Mouse (Mus musculus) urinary bladder, postnatal 25 days (tissue): ENCODE measurements around the gene Mum1.

Source experiments
- DNase-seq: peaks from one replicate; pipeline ENCODE4 v3.0.0; 2022; ENCODE audit warnings: low spot score

Gene Mum1

DNA sequence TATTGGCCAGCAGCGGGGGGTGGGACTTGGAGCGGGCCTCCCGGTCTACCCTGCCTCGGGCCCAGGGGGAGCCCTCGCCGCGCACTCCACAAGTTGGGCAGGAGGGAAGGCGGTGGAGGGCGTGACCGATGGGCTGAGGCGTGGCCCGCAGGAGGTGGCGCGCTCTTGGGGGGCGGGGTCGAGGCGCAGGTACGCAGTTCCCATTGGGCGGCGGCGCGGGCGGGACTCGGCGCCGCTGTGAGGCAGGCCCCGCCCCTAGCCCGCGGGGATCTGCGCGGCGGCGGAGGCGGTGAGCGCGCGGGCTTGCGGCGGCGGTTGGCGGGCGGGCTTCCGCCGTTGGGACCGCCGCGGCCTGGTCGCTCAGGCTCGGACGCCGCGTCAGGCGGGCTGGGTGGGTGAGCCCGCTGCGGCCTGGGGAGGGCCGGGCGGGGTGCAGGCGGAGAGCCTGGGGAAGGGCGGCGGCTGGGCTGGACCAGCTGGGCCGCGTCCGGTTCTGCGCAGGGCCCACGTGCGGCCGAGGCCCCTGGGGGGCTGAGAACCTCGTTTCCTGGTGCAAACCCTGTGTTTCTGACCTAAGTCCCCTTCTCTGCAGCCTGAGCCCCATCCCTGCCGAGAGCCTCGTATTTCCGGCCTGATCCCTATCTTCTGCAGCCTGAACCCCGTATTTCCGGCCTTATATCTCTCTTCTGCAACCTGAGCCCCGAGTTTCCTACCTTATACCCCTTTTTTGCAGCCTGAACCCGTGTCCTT, at the start of gene Mum1:
Mum1 (plus strand) TSS at position 19 of the 750 bp plus-strand sequence.
- peak; percentile 96 for DNase-seq

DNA sequence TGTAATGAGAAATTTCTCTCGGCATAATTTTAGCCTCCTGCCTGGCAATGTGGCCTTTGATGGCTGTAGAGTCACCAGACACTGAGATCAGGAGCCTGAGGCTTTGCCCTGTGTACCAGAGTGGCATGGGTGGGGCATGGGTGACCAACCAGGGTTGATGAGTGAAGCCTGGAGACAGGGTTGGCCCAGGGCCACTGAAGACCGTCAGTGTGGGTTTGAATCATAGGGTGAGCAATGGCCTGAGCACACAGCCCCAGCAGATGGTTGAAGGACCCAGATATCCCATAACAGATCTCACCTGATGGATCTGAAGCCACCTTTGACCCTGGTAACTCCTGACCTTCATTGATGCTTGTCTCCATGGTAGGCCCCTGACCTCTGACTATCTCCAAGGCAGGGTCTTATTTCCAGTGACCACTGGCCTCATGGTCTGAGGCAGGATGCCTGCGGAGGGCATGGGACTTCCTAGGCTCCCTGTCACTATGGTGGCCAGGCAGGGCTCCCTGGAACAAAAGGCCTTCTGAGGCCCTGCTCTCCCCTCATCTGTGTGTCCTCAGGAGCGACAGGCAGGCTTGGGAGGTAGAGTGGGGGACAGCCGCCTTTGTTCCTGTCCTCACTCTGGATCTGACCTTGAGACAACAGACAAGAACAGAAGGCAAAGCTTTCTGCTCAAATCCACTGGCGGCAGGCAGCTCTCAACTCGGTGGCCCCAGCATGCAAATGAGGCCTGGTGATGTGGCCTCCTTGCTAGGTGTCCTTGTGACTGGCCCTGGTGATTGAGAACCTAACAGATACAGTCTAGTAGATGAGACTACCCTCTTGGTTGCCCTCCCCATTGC, 48.6 kb upstream of the Mum1 start:
- DNase-seq, result no peak

DNA sequence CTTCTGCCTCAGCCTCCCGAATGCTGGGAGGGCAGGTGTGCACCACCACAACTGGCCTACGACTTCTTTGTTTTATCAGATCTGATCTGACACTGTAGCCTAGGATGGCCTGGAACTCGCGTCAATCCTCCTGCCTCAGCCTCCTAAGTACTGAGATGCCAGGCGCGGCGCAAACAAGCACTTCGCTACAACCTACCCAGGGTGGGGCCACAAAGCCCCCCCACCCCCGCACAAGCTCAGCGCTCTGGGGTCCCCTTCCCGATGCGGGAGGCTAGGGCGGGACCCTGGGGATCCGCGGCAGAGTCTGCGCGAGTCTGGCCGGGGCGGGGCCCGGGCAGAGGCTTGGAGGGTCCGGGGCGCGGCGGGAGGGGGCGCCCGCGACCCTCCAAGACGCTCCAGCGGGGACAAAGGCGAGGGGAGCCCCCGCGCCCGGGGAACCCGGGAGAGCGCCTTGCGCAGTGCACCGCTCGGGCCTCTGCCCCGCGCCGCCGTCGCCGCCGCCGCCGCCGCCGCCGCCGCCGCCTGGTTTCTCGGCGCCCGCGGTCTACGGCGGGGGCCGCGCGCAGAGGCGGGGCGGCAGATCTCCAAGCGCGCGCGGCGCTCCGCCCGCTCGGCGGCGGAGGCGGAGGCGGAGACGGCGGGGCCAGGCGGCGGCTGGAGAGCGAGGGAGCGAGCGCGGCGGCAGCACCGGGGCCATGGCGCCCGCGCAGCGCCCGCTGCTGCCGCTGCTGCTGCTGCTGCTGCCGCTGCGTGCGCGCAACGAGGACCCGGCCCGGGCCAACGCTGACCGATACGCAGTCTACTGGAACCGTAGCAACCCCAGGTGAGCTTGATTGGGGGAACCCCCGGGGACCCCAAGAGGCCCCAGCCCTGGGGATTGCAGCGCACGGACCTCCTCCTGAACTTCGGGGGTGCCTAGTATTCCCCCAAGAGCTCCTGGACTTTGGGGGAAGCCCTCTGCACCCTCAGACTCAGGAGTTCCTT, 46.9 kb upstream of the Mum1 start, which contains the start of gene Efna2:
Efna2 (plus strand) TSS at position 415 of the 984 bp plus-strand sequence.
- no peak for DNase-seq

DNA sequence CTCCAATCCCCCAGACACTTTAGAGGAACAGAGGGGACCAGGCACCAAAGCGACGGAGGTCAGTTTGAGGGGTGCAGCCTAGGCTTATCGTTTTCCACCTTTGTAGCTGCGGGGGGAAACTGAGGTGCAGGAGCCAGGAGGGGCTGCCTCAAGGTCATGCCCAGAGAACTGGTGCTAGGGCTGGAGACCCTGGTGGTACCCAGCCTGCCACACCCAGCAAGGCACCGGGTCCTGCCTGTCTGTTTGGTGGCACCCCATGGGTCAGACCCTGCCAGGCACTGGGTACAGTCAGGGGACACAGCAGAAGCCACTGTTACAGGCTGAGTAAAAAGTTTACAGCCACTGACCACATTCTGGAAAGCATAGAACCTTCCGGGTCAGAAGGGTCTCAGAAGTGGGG, 45.9 kb upstream of the Mum1 start:
- DNase-seq, result no peak

DNA sequence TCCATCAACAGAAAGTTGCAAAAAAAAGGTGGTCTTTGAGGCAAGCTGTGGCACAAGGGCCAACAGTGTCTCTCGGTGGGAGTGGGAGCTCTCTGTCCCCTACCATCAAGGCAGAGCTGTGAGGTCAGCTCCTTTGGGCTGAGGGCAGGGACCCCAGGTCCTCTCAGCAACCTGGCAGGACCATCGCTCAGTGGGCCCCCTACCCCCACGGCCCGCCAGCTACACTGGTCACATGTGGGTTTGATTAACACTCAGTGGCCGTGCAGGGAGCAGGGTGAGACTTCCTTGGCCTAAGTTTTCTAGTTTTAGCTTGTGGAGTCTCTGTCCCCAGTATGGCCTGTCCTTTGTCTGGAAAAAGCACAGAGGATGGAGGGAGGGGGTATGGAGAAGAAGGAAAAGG, 45.4 kb upstream of the Mum1 start:
- DNase-seq, result no peak

DNA sequence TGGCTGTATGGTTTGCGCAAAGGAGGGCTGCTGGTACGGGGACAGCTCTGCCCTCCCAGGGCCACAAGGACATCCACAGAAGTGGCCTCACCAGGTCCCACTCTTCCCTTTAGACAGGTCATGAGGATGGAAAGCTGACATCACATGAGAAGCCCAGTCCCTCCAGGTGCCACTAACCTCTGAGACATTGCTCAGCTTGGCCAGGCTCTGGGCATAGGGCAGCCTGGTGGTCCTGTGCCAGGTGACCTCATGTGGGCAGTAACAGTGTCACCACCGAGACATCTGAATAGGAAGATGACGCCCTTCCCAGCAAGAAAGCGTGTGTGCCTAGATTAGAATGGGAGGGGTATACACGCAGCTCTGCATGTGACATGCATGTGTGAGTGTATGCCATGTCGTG, 43.7 kb upstream of the Mum1 start:
- DNase-seq, result no peak

DNA sequence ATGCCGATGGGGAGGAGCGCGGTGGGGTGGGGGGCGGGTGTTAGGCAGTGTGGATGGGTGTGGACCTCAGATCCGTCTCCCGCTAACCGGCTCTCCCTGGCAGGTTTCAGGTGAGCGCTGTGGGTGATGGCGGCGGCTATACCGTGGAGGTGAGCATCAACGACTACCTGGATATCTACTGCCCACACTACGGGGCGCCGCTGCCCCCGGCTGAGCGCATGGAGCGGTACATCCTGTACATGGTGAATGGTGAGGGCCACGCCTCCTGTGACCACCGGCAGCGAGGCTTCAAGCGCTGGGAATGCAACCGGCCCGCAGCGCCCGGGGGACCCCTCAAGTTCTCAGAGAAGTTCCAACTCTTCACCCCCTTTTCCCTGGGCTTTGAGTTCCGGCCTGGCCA, 39.6 kb upstream of the Mum1 start:
- DNase-seq, result no peak

DNA sequence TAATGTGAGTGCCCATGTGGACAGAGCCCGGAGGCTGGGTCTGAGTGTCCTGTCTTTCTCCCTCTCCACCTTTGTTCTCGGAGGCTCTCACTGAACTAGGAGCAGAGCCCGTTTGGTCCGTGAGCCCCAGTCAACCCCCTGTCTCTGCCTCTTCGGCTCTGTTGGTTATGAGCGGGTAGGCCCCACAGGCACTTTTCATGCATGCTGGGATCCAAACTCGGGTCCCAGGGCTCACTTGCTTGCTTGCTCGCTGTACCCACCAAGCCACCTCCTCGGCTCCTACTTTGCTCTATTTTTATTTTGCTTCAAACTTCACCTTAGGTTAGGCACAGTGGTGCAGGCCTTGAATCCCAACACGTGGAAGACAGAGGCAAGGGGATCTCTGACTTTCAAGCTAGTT, 38.5 kb upstream of the Mum1 start:
- no peak for DNase-seq

DNA sequence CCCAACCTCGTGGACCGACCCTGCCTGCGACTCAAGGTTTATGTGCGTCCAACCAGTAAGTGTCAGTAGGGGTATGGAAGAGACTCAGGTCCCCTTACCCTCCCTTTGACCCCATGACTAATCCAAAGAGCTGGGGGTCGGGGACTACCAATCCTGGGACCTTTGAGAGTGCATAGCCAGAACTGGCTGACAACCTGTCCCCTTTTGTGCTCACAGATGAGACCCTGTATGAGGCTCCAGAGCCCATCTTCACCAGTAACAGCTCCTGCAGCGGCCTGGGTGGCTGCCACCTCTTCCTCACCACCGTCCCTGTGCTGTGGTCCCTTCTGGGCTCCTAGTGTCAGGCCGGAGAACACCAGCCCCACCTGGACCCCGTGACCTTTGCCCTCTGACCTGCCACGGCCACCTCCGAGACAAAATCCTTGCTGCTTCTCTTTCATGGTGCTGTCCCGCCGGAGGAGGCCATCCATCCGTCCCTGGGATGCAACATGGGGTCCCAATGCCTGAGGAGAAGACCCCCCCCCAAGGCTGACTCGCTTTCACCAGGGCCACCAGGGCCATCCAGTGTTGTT, 37.7 kb upstream of the Mum1 start:
- no peak for DNase-seq

DNA sequence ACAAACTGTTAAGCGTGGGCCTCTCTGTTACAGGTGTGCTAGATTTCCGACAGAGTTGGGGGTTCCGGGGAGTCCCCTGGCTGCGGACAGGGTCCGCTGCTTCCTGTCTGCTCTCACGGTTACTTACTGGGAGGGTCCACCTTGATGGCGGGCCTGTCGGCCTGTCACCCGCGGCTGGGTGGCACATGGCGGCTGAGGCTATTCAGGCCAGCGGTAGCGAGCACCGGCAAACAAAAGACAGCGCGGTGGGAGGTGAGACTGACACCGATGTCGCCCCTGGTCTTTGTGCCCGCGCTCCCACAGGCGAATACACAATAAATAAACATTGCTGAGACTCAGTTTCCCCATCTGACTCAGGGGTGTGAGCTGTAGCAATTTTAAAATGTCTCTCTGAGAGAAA, 36.2 kb upstream of the Mum1 start:
- DNase-seq, result no peak

DNA sequence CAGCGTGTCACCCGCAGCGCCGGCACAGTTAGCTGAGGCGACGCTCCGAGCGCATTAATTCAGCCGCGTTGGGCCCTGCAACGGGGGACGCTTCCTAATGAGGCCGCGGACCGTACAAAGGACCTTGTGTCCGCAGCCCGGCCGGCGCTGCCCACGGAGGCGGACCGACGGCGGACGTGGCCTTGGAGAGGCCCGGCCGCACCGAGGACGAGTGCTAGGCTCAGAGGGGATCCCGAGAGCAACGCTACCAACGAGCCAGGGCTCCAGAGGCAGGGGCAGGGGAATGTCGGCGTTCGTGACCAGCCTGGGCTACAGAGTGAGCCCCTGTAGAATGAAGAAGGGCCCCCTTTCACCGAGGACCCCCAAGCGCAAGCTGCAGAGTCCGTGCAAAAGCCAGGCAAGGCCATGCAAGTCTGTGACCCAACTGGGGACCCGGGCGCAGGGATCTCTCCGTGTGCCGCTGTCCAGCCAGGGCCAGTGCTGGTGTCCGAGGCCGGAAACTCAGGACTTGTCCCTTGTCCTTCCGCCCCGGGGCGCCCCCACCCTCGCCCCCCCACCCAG, 35.7 kb upstream of the Mum1 start:
- DNase-seq, result no peak

DNA sequence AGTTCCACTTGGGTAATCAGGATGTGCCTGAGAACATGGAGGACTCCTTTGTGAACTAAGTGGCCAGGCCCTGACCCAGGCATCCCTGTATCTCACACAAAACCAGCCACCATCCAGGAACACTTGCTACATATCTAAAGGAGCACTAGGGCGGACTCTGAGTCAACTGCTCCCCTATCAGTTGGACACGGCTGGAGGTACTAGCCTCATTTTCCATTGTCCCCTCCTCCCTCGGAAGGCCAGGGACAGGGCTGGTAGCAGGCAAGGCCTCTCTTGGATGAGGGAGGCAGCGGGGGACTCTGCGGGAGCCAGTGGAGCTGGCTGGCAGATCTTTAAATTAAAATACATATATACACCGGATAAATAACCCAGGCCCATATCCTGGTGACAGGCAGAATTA, 32.3 kb upstream of the Mum1 start:
- no peak for DNase-seq

DNA sequence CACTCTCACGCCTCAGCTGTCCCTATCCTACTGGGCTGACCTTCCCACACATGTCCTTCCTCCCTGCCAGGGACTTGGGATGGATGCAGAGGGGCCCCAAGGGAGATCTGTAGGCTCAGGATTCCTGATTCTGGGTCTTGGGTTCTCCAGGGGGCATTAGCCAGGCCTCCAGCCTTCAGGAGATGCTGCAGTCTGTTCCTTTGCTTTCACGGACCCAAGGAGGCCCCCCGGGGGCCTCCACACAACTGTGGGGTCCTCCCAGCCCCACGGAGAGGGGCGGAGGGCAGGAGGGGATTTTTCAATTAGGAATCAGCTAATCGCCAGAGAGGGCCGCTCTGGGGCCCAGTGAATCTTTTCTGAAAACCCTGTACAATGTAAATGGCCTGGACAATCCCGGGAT, 31.8 kb upstream of the Mum1 start:
- DNase-seq, result no peak

DNA sequence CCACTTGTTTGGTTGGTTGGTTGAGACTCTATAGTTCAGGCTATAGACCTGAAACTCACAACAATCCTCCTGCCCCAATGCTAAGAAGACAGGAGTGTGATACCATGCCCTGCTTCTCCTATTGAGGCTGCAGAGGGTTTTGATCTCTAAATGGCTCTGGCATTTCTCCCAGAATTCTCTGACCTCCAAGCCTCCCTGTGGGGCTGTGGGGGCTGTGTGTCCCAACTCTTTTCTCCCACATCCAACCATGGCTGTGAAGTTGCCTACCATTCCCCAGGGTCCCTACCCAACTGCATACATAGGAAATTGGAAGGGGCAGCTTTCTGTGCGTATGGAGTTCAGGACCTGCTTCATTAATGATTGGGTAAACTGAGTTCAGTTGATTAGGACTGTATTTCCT, 30.1 kb upstream of the Mum1 start:
- no peak for DNase-seq

DNA sequence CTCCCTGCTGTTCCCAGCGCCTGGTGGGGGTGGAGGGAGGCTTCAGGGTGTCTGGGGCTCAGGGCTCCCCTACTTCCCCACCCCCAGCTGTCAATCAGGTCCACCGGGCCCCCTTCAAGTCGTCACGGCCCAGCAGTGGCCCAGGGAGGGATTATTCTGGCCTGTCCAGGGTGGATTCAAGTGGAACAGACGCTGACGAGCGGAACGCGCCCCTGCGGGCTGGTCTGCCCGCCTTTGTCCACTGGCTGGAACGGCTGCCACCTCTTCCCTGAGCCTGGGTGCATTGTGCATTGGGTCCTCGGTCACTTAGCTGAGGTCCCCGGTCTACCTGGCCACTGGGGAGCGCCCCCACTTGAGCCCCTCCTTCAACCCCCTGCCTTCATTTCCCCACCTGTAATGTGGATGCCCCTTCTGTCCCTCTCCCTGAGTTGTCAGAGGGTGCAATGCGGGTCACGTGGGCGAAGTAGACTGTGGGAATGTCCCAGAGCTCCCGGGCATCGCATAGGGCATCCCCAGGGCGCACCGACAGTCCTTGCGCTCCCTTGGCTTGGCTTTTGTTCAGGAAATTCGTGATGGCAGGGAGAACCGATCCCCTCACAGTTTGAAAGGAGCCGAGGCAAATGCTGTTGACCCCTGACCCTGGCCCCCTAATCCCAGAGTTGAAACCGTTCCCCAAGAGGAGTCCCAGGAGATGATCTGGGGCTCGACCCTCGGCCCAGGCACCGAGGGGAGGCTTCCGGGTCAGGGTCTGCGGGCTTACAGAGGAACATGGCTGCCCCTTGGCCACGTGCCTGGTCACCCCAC, 29.3 kb upstream of the Mum1 start:
- no peak for DNase-seq

DNA sequence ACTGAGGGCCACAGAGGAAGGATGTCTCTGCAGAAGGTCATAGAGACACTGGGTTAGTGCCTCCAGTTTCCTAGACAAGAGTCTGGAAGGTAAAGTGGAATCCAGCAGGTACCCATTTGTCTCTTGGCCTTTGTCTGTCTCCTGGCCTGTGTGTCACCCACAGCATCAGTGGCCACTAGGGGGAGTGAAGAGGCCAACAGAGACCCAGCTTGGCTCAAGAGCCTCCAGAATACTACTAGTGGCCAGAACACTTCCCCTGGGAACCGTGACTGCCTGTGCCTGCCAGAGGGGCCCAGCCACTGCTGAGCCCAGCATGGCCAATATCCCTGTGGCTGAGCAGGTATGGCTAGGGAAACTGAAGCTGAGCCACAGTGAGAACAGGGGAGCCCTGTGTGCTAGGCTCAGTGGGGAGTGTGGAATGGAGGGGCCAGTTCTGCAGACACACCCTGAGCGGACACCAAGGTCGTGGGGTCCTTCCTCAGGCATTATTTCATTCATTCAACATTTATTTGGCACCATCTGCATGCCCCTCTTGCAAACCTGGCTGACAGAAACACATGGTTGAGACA, 26.7 kb upstream of the Mum1 start:
- peak; percentile 75 for DNase-seq

DNA sequence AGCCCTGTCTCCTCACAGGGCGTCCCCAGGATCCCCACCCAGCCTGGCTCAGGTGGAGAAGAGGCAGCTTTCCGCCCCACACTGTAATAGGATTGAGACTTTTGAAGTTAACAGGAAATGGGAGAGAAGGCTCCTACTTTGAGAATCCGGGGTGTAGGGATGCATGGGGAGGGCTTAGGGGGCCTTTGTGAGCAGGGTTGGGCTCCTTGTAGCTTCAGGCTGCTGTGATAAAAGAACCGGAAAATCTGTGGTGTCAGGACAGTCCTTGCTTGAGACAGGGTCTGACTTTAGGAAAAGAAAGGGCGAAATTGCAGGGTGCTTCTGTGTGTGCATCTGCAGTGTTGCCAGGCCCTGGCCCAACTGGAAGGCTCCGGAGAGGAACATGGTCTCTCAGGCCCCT, 25.7 kb upstream of the Mum1 start:
- no peak for DNase-seq

DNA sequence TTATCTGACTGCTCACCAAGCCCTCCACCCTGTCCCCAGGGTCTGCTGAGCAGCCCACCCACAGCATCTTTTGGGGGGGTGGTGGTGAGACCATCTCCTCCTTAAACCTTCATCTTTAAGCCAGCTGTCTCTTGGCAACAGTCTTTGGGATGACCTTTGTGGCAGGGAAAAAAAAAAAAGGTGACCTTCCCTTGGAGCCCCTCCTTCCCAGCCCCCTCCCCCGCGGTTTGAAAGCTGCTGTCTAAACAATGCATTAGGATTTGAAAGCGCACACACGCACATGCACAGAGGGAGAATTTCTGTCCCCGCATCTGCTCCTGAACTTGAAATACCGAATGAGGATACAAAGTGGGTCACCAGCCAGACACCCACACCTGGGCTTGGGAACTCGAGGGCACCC, 22.2 kb upstream of the Mum1 start:
- no peak for DNase-seq

DNA sequence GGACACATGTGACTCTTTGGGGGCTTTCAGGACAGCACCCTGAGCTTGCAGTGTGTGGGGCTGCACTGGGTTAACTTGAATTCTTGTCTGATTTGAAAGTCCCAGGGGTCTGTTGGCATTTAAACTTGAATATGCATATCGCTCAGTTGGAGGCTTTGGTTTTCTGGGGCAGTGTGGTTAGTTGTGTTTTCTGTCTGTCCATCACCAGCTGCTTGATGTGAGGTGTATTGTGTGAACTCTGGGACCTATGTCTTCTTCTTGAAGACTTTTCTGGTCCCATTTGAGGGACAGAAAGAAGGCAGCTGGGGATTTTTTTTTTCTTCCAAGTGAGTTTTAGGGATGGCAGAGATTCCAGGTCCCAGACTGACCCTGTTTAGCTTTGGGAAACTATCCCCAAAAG, 19.0 kb upstream of the Mum1 start:
- no peak for DNase-seq

DNA sequence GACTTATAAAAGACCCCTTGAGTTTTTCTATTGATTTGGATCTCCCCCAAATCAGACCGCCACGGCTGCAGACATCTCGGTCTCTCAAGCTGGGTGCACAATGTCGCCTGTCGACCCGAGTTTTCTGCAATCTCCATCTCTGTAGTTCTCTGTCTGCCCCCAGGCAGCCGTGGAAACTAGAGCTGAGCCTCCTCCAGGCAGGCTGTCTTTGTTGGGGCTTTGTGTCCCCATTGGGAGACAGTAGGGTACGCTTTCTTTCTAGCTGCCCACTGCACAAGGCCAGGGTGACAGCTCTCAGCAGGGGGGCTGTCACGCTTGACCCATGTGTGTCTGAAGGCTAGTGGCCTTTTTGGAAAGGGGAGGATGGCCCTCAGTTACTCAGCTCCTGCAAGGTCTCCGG, 18.6 kb upstream of the Mum1 start:
- DNase-seq, result no peak
